Mouse (Mus musculus): ENCODE measurements around the gene Rhox2f.
"Not testable (repeated sequence)": the region's sequence is repeated elsewhere in the genome, so short reads cannot be mapped to it uniquely, and the experiment has no call there.

The Rhox2f gene

GRCm38 (mm10) chrX:37571105-37571504 is at the start of gene Rhox2f:
TSS of gene Rhox2f (plus strand) at chrX:37571405.
- DNase-seq = not testable (repeated sequence)

DNA sequence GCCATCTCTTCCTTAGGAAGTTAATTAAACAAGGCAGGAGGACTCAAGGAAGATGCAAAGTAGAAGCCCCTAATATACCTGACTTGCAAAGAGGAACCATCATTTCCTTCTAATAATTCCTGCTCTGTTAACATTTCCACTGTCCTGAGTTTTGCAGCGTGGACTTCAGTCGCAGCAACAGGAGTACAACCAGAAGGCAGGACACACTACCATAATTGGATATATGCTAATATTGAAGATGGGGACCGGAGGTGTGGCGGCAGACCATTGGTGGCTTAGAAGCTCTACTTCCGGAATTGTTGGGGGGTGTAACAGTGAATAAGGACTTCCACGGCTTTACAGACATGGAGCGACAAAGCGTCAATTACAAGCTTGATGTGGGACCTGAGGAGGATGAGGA is 41.1 kb upstream of the Rhox2f start, which contains the start of gene Rhox2e:
Gene Rhox2e (plus strand): TSS at position 301 of the 400 bp plus-strand sequence.
- DNase-seq = not testable (repeated sequence)

DNA sequence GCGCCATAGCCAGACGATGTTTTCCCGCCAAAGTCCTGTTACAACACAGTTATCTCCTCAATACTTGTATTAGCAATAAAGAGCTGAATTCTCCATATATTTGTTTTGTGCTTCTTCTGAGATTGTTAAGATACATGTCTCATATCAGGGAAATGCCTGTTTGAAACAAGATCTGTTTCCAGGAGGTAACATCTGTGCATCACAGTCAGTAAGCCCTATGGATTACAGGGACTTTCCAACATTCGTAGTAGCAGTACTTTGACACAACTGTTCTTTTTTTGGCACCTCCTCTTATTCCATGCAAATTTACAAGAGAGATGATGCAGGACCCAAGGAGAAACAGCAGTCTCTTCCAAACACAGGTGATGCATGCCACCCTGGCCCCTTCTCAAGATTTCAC is 29.5 kb upstream of the Rhox2f start, which contains the start of gene Rhox3e:
Gene Rhox3e (plus strand): TSS at position 301 of the 400 bp plus-strand sequence.
- not testable (repeated sequence) for DNase-seq

- DNase-seq = not testable (repeated sequence)
These were observed 14.1 kb upstream of the Rhox2f start, which contains the start of gene Rhox4e for GRCm38 (mm10) chrX:37557112-37557511. TSS of gene Rhox4e (plus strand) at chrX:37557412.

DNA sequence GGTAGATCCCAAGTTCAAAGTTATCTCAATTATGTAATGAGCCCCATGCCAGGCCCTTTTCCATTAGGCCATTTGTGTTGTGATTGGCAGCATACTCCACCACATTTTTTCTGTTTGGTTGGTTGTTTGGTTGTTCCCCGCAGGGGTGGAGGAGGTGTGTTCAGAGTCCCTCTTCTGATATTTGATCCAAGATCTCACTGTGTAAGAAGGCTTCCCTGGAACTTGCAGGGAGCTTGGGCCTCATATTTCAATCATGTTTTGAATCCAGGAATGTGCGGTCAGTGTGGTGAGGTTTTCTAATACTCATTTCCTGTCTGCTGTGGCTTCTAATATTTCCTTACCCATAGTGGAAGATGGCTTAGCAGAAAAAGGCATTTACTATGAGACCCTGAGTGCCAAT is 1.4 kb downstream of the Rhox2f start:
- DNase-seq = not testable (repeated sequence)

DNA sequence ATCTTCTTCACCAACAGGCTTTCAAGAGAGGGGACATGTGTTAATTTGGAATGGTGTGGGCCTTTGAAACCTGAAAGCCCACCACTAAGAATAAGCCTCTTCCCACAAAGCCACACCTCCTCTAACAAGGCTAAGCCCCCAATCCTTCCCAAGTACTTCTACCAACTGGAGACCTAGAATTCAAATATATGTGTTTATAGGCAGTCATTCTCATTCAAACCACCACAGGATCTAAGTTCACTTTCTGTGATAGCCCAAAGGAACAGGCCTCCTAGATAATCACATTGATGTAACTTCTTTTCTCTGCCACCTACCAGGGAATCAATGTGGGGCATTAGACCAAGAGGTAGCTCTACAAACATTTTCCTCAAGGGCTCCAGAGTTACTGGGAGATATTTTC is 9.5 kb downstream of the Rhox2f start, which contains the start of gene Rhox3f:
Gene Rhox3f (plus strand): TSS at position 301 of the 400 bp plus-strand sequence.
- DNase-seq = not testable (repeated sequence)

DNA sequence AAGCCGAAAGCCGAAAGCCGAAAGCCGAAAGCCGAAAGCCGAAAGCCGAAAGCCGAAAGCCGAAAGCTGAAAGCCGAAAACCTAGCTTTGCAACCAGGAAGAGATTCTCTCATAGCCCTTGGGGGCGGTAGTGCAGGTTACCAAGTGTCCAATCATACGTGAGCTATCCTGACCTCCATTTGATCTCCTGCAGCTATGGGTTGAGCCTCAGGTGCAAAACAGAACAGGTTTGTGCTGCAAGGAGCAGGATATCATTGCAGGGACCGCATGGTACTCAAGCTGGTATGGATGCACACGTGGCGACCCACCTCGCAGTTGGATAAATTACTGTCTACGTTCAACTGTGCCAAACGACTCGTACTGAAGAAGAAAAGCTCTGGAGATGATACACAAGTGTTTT is 36.4 kb downstream of the Rhox2f start, which contains the start of gene Rhox4f:
Gene Rhox4f (minus strand): TSS at position 101 of the 400 bp plus-strand sequence.
- DNase-seq = not testable (repeated sequence)

Measured in cerebellum, adult 18-20 months (tissue).